Mouse (Mus musculus): ENCODE measurements at regions not wholly inside any gene's neighbourhood (a gene's known extent, or its start where the extent isn't known, plus 50 kb on each side); places are given as distances from the start of the nearest gene placed in this dataset.
A peak's percentile ranks its signal among the peaks of the same experiment; 100 is the strongest.

- Histone ChIP-seq H3K27ac (ENCODE audit: low read length) (no peak overlapping the region), H3K4me2 (replicated peaks; ENCODE audit: low read depth, low read length) (no peak overlapping the region), H3K4me3 (ENCODE audit: low read depth, low read length) (no peak overlapping the region), H3K36me3 (ENCODE audit: control insufficient read depth, insufficient read depth, low read length) (no peaks in the 10 kb centered on the region), H3K9ac (replicated peaks; ENCODE audit: low read depth, low read length) (no peak overlapping the region), H3K9me3 (ENCODE audit: control insufficient read depth, low read depth, low read length) (no peaks in the 10 kb centered on the region), H3K27me3 (ENCODE audit: control insufficient read depth, insufficient read depth, low read length) (no peaks in the 10 kb centered on the region), H3K4me1 (ENCODE audit: control insufficient read depth, insufficient read depth, low read length) (0 out of 2 replicates have a peak, but pooled peaks cover 2% of the 10 kb centered on the region)
- 61% methylated on average over 4 of the region's 4 CpGs for WGBS
- ATAC-seq (ENCODE audit: insufficient number of reproducible peaks, insufficient read depth, low FRiP score, low read depth), result 0 out of 2 replicates have a peak, but pooled peaks have one; percentile 39
These were observed 259.3 kb downstream of the Dhx35 start for GRCm38 (mm10) chr2:159053936-159054335.

GRCm38 (mm10) chr2:159054451-159054850 is 259.8 kb downstream of the Dhx35 start:
- H3K4me2 ChIP-seq (replicated peaks; ENCODE audit: low read depth, low read length), result no peak overlapping the region
- WGBS, result 89% methylated on average over 3 of the region's 3 CpGs
- no peak overlapping the region for H3K9ac ChIP-seq (replicated peaks; ENCODE audit: low read depth, low read length)
- no peak overlapping the region for H3K4me3 ChIP-seq (ENCODE audit: low read depth, low read length)
- H3K36me3 ChIP-seq (ENCODE audit: control insufficient read depth, insufficient read depth, low read length), result no peaks in the 10 kb centered on the region
- ATAC-seq (ENCODE audit: insufficient number of reproducible peaks, insufficient read depth, low FRiP score, low read depth), result no peak
- H3K9me3 ChIP-seq (ENCODE audit: control insufficient read depth, low read depth, low read length), result no peaks in the 10 kb centered on the region
- H3K4me1 ChIP-seq (ENCODE audit: control insufficient read depth, insufficient read depth, low read length), result 0 out of 2 replicates have a peak, but pooled peaks cover 2% of the 10 kb centered on the region
- H3K27me3 ChIP-seq (ENCODE audit: control insufficient read depth, insufficient read depth, low read length), result no peaks in the 10 kb centered on the region
- no peak overlapping the region for H3K27ac ChIP-seq (ENCODE audit: low read length)

DNA sequence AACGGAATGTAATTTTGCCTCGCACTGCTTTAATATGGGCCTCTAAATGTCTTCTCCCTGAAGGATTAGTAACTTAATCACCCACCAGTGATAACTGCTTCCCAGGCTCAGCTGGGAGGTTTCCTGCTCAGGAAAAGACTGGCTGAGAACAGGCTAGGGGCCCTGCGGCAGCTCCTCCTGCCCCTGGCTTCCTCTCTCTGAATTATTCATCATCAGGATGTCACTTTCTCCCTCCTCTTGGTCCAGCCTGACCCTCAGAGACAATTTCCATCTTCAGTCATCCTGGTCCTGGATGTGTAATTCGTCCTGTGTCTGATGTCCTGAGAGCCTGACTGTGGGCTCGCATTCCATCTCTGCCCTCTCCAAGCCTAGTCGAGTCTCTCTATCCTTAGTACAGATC is 261.2 kb downstream of the Dhx35 start:
- Histone ChIP-seq H3K4me2 (replicated peaks; ENCODE audit: low read depth, low read length) (no peak overlapping the region), H3K27me3 (ENCODE audit: control insufficient read depth, insufficient read depth, low read length) (no peaks in the 10 kb centered on the region), H3K36me3 (ENCODE audit: control insufficient read depth, insufficient read depth, low read length) (no peaks in the 10 kb centered on the region), H3K4me3 (ENCODE audit: low read depth, low read length) (no peak overlapping the region), H3K27ac (ENCODE audit: low read length) (no peak overlapping the region), H3K9me3 (ENCODE audit: control insufficient read depth, low read depth, low read length) (no peaks in the 10 kb centered on the region), H3K9ac (replicated peaks; ENCODE audit: low read depth, low read length) (no peak overlapping the region), H3K4me1 (ENCODE audit: control insufficient read depth, insufficient read depth, low read length) (0 out of 2 replicates have a peak, but pooled peaks cover 2% of the 10 kb centered on the region)
- no peak for ATAC-seq (ENCODE audit: insufficient number of reproducible peaks, insufficient read depth, low FRiP score, low read depth)
- WGBS, result 44% methylated on average over 6 of the region's 6 CpGs

- no peak overlapping the region for H3K4me2 ChIP-seq (replicated peaks; ENCODE audit: low read depth, low read length)
- no peak for ATAC-seq (ENCODE audit: insufficient number of reproducible peaks, insufficient read depth, low FRiP score, low read depth)
- no peaks in the 10 kb centered on the region for H3K36me3 ChIP-seq (ENCODE audit: control insufficient read depth, insufficient read depth, low read length)
- no peak overlapping the region for H3K4me3 ChIP-seq (ENCODE audit: low read depth, low read length)
- 65% methylated on average over 3 of the region's 3 CpGs for WGBS
- H3K9ac ChIP-seq (replicated peaks; ENCODE audit: low read depth, low read length), result no peak overlapping the region
- H3K9me3 ChIP-seq (ENCODE audit: control insufficient read depth, low read depth, low read length), result no peaks in the 10 kb centered on the region
- H3K4me1 ChIP-seq (ENCODE audit: control insufficient read depth, insufficient read depth, low read length), result 0 out of 2 replicates have a peak, but pooled peaks cover 2% of the 10 kb centered on the region
- H3K27ac ChIP-seq (ENCODE audit: low read length), result no peak overlapping the region
- H3K27me3 ChIP-seq (ENCODE audit: control insufficient read depth, insufficient read depth, low read length), result no peaks in the 10 kb centered on the region
These were observed 262.4 kb downstream of the Dhx35 start for GRCm38 (mm10) chr2:159056960-159057359.

DNA sequence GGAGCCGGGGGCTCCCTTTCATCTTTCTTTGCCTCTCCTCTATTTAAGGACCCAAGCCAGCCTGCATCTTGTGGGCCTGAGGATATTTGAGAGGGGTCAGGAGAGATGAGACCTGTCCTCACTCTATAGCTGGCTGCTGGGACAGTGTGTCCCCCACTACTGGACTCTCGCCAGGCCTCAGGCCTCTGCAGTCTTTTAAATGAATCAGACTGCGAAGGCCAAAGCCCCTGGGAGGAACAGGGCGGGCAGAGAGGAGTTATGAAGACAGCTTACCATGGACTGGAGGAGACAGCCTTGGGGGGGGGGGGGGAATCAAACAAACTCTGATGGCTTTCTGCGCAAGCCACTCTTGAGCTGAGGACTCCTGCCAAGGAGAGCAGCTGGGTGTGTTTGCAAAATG is 262.9 kb downstream of the Dhx35 start:
- H3K4me1 ChIP-seq (ENCODE audit: control insufficient read depth, insufficient read depth, low read length), result 0 out of 2 replicates have a peak, but pooled peaks cover 2% of the 10 kb centered on the region
- H3K36me3 ChIP-seq (ENCODE audit: control insufficient read depth, insufficient read depth, low read length), result no peaks in the 10 kb centered on the region
- H3K4me2 ChIP-seq (replicated peaks; ENCODE audit: low read depth, low read length), result no peak overlapping the region
- no peak overlapping the region for H3K9ac ChIP-seq (replicated peaks; ENCODE audit: low read depth, low read length)
- WGBS, result 62% methylated on average over 4 of the region's 5 CpGs
- no peak overlapping the region for H3K27ac ChIP-seq (ENCODE audit: low read length)
- H3K9me3 ChIP-seq (ENCODE audit: control insufficient read depth, low read depth, low read length), result no peaks in the 10 kb centered on the region
- H3K27me3 ChIP-seq (ENCODE audit: control insufficient read depth, insufficient read depth, low read length), result no peaks in the 10 kb centered on the region
- no peak overlapping the region for H3K4me3 ChIP-seq (ENCODE audit: low read depth, low read length)
- no peak for ATAC-seq (ENCODE audit: insufficient number of reproducible peaks, insufficient read depth, low FRiP score, low read depth)

DNA sequence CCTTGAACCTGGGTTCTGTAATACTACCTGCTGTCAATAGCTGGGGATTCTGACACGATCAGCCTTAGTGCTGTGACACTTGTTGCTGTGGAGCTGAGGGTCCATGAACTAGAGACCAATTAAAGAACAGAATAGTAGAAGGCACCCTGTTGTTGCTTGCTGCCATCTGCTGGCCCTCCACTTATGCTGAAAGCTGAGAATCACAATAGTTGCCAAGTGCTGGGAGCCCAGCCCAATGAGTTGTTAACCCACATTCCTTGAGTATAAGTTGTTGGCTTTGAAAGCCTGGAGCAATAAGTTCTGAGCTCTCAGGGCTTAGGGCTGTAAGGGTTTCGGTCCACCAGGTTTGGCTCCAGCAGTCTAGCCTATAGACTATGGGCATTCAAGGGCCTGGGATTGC is 267.7 kb downstream of the Dhx35 start:
- Histone ChIP-seq H3K4me3 (ENCODE audit: low read depth, low read length) (no peak overlapping the region), H3K27me3 (ENCODE audit: control insufficient read depth, insufficient read depth, low read length) (no peaks in the 10 kb centered on the region), H3K4me2 (replicated peaks; ENCODE audit: low read depth, low read length) (no peak overlapping the region), H3K4me1 (ENCODE audit: control insufficient read depth, insufficient read depth, low read length) (0 out of 2 replicates have a peak, but pooled peaks cover 2% of the 10 kb centered on the region), H3K36me3 (ENCODE audit: control insufficient read depth, insufficient read depth, low read length) (no peaks in the 10 kb centered on the region), H3K9me3 (ENCODE audit: control insufficient read depth, low read depth, low read length) (no peaks in the 10 kb centered on the region), H3K27ac (ENCODE audit: low read length) (no peak overlapping the region), H3K9ac (replicated peaks; ENCODE audit: low read depth, low read length) (no peak overlapping the region)
- no peak for ATAC-seq (ENCODE audit: insufficient number of reproducible peaks, insufficient read depth, low FRiP score, low read depth)
- 85% methylated on average over 2 of the region's 2 CpGs for WGBS

DNA sequence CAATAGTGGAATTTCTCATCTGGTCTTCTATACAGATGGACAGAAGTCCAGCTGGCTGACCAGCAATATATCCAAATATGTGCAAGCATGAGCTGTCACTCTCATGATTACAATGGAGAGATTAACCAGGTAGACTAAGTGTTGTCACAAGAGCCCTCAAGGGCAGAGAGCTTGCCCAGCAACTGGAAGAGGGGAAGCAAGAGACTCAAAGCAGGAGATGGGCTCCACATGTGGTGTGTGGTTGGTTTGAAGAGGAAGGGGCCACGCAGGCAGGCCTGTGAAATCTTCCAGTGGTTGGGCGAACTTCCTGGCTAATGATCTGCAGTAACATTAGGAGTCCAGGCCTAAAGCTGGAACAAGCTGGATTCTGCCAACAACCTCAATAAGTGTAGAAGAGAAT is 268.1 kb downstream of the Dhx35 start:
- 78% methylated on average over 2 of the region's 2 CpGs for WGBS
- no peak for ATAC-seq (ENCODE audit: insufficient number of reproducible peaks, insufficient read depth, low FRiP score, low read depth)

GRCm38 (mm10) chr2:159064403-159064970 is 269.9 kb downstream of the Dhx35 start:
- Histone ChIP-seq H3K27me3 (ENCODE audit: control insufficient read depth, insufficient read depth, low read length) (no peaks in the 10 kb centered on the region), H3K4me2 (replicated peaks; ENCODE audit: low read depth, low read length) (no peak overlapping the region), H3K4me1 (ENCODE audit: control insufficient read depth, insufficient read depth, low read length) (no peaks in the 10 kb centered on the region), H3K9me3 (ENCODE audit: control insufficient read depth, low read depth, low read length) (no peaks in the 10 kb centered on the region), H3K9ac (replicated peaks; ENCODE audit: low read depth, low read length) (no peak overlapping the region), H3K4me3 (ENCODE audit: low read depth, low read length) (no peak overlapping the region), H3K27ac (ENCODE audit: low read length) (no peak overlapping the region), H3K36me3 (ENCODE audit: control insufficient read depth, insufficient read depth, low read length) (no peaks in the 10 kb centered on the region)
- ATAC-seq (ENCODE audit: insufficient number of reproducible peaks, insufficient read depth, low FRiP score, low read depth), result no peak
- WGBS, result 59% methylated on average over 9 of the region's 9 CpGs

More for the DNA sequence above, 268.1 kb downstream of the Dhx35 start:
- no peak overlapping the region for H3K27ac ChIP-seq (ENCODE audit: low read length)
- H3K4me2 ChIP-seq (replicated peaks; ENCODE audit: low read depth, low read length), result no peak overlapping the region
- no peaks in the 10 kb centered on the region for H3K27me3 ChIP-seq (ENCODE audit: control insufficient read depth, insufficient read depth, low read length)
- H3K4me3 ChIP-seq (ENCODE audit: low read depth, low read length), result no peak overlapping the region
- no peaks in the 10 kb centered on the region for H3K4me1 ChIP-seq (ENCODE audit: control insufficient read depth, insufficient read depth, low read length)
- H3K9ac ChIP-seq (replicated peaks; ENCODE audit: low read depth, low read length), result no peak overlapping the region
- no peaks in the 10 kb centered on the region for H3K9me3 ChIP-seq (ENCODE audit: control insufficient read depth, low read depth, low read length)
- H3K36me3 ChIP-seq (ENCODE audit: control insufficient read depth, insufficient read depth, low read length), result no peaks in the 10 kb centered on the region

GRCm38 (mm10) chr2:159067506-159067905 is 272.9 kb downstream of the Dhx35 start:
- no peak overlapping the region for H3K9ac ChIP-seq (replicated peaks; ENCODE audit: low read depth, low read length)
- no peak overlapping the region for H3K4me2 ChIP-seq (replicated peaks; ENCODE audit: low read depth, low read length)
- no peaks in the 10 kb centered on the region for H3K9me3 ChIP-seq (ENCODE audit: control insufficient read depth, low read depth, low read length)
- no peaks in the 10 kb centered on the region for H3K27me3 ChIP-seq (ENCODE audit: control insufficient read depth, insufficient read depth, low read length)
- 64% methylated on average over 7 of the region's 7 CpGs for WGBS
- H3K36me3 ChIP-seq (ENCODE audit: control insufficient read depth, insufficient read depth, low read length), result no peaks in the 10 kb centered on the region
- ATAC-seq (ENCODE audit: insufficient number of reproducible peaks, insufficient read depth, low FRiP score, low read depth), result no peak
- no peak overlapping the region for H3K4me3 ChIP-seq (ENCODE audit: low read depth, low read length)
- H3K27ac ChIP-seq (ENCODE audit: low read length), result no peak overlapping the region
- no peaks in the 10 kb centered on the region for H3K4me1 ChIP-seq (ENCODE audit: control insufficient read depth, insufficient read depth, low read length)

All from stomach, embryonic 14.5 days (tissue).